ENCODE assay signal across 17 mouse cellular contexts in genomic region chr5:118605424-118606067, GRCm38 (mm10). TPM values are rescaled to one million over a fixed set of nuclear protein-coding genes. Genes with fewer than 3 reads are reported as not detected.
DNase-seq lines count a peak whose midpoint lies in the region; ATAC-seq and TF ChIP-seq lines count a peak whose summit lies in the region.
"Had no signal": no experiment of that assay in that cellular context is flagged by ENCODE, and none has a peak within 500 bp of the region (broad histone marks: within the 10 kb centered on the region; RNA-seq: fewer than 3 reads in every experiment).

No protein-coding gene starts in this region.

- 62% methylated on average over 11 of the region's 11 CpGs for WGBS in forebrain, postnatal 0 days
- WGBS in forebrain, embryonic 13.5 days: 77% methylated on average over 11 of the region's 11 CpGs

- H3K9me3 ChIP-seq in forebrain, postnatal 0 days (ENCODE audit: low read length): no peaks in the 10 kb centered on the region
- no peaks in the 10 kb centered on the region for H3K9me3 ChIP-seq in forebrain, embryonic 13.5 days (replicated peaks)
- H3K9me3 ChIP-seq: embryonic facial prominence, embryonic 13.5 days; heart, embryonic 15.5 days had no signal

- H3K36me3 ChIP-seq in forebrain, postnatal 0 days (ENCODE audit: insufficient read depth): no peaks in the 10 kb centered on the region
- no peaks in the 10 kb centered on the region for H3K36me3 ChIP-seq in forebrain, embryonic 13.5 days (ENCODE audit: poor library complexity, severe bottlenecking)
- H3K36me3 ChIP-seq: heart, embryonic 15.5 days had no signal

- intact Hi-C loops in left cerebral cortex, adult 2 months (cut with DNase I): no loop called here
- intact Hi-C loops in left cerebral cortex, postnatal 36 days (cut with DNase I): no loop called here

- no peak overlapping the region for H3K9ac ChIP-seq in forebrain, postnatal 0 days
- H3K9ac ChIP-seq in forebrain, embryonic 13.5 days: no peak overlapping the region
- H3K9ac ChIP-seq: heart, embryonic 15.5 days; hindbrain, embryonic 14.5 days had no signal

- TF ChIP-seq CTCF in forebrain, postnatal 0 days (IDR thresholded peaks at IDR 0.05; ENCODE audit: low read depth): no peak
- no peak; the same call in 1 of the 2 replicates for TF ChIP-seq CTCF in left cerebral cortex, adult 2 months (IDR thresholded peaks at IDR 0.05)
- no peak for TF ChIP-seq CTCF in cortical plate, adult 2 months (IDR thresholded peaks at IDR 0.05; ENCODE audit: extremely low read depth, insufficient read depth, low read length)

- ATAC-seq in forebrain, postnatal 0 days: peak; percentile 48; the same call in 1 of the 2 replicates
- no peak for ATAC-seq in forebrain, embryonic 13.5 days
- ATAC-seq: intestine, postnatal 0 days had no signal

- H3K4me1 ChIP-seq in forebrain, postnatal 0 days (ENCODE audit: insufficient read depth): peaks cover 30% of the 10 kb centered on the region
- peaks cover 70% of the 10 kb centered on the region for H3K4me1 ChIP-seq in forebrain, embryonic 13.5 days
- peaks cover 16% of the 10 kb centered on the region for H3K4me1 ChIP-seq in cortical plate, adult 2 months (ENCODE audit: control insufficient read depth, insufficient read depth, low read length)

- DNase-seq in forebrain, postnatal 0 days: peak; percentile 66
- no peak for DNase-seq in left cerebral cortex, adult 2 months (ENCODE audit: extremely low spot score in 1 of 2, low spot score in 2 of 2)
- no peak for DNase-seq in left cerebral cortex, postnatal 36 days (ENCODE audit: low spot score in 2 of 2)
- DNase-seq in kidney, adult 9 months: no peak
- DNase-seq: adrenal gland, adult 2 months; adrenal gland, postnatal 25 days; cerebellum, adult 8-10 months; gastrocnemius, postnatal 10 days; heart, adult 2 months; heart, postnatal 14 days had no signal

- no peak overlapping the region for H3K4me2 ChIP-seq in forebrain, postnatal 0 days (ENCODE audit: low read depth)
- no peak overlapping the region for H3K4me2 ChIP-seq in forebrain, embryonic 13.5 days
- H3K4me2 ChIP-seq: embryonic facial prominence, embryonic 13.5 days; heart, embryonic 11.5 days; heart, embryonic 15.5 days; hindbrain, embryonic 14.5 days had no signal

- no peak overlapping the region for H3K4me3 ChIP-seq in forebrain, postnatal 0 days (ENCODE audit: low read depth, low read length)
- H3K4me3 ChIP-seq in forebrain, embryonic 13.5 days: no peak overlapping the region
- H3K4me3 ChIP-seq in left cerebral cortex, adult 2 months: no peak overlapping the region
- H3K4me3 ChIP-seq in cortical plate, adult 2 months (ENCODE audit: insufficient read depth, low read length): no peak overlapping the region
- H3K4me3 ChIP-seq: embryonic facial prominence, embryonic 13.5 days; heart, adult 2 months; heart, embryonic 15.5 days had no signal

- no peaks in the 10 kb centered on the region for H3K27me3 ChIP-seq in forebrain, postnatal 0 days (ENCODE audit: insufficient read depth, low read length)
- H3K27me3 ChIP-seq in forebrain, embryonic 13.5 days: no peaks in the 10 kb centered on the region
- H3K27me3 ChIP-seq: embryonic facial prominence, embryonic 13.5 days; heart, embryonic 15.5 days had no signal

- no peak for TF ChIP-seq POLR2A in cortical plate, adult 2 months (IDR thresholded peaks at IDR 0.05; ENCODE audit: extremely low read depth, insufficient read depth, low read length)

- H3K27ac ChIP-seq in forebrain, postnatal 0 days (ENCODE audit: low read depth, low read length): peak overlapping the region; percentile 30; the same call in 1 of the 2 replicates
- no peak overlapping the region for H3K27ac ChIP-seq in forebrain, embryonic 13.5 days
- peak overlapping the region; percentile 57 for H3K27ac ChIP-seq in left cerebral cortex, adult 2 months
- 0 out of 2 replicates have a peak overlapping the region, but pooled peaks have one; percentile 4 for H3K27ac ChIP-seq in cortical plate, adult 2 months (ENCODE audit: insufficient read depth, low read length)
- H3K27ac ChIP-seq: heart, adult 2 months; heart, embryonic 15.5 days; hindbrain, embryonic 14.5 days had no signal

RNA-seq across cellular contexts. Expression of gene Med13l, which starts 45.1 kb away (rescaled TPM):
- total RNA-seq in forebrain, postnatal 0 days (2014; rRNA removed): 27.9 and 31.0 TPM in 2 replicates
- 9.1 and 12.5 TPM in 2 replicates for polyA plus RNA-seq in forebrain, postnatal 0 days (2015; fragmentation: Nextera tagmentation; extraction: Ambion mirVana)
- polyA plus RNA-seq in forebrain, embryonic 13.5 days (2015; fragmentation: Nextera tagmentation; extraction: Ambion mirVana): 17.8 and 18.6 TPM in 2 replicates
- total RNA-seq in left cerebral cortex, adult 2 months (2021): 100 to 1,000 TPM; 118 to 123 TPM
- total RNA-seq in left cerebral cortex, postnatal 36 days (2021): 100 to 1,000 TPM in 1 of 2 experiments, 10 to 100 TPM in 1; 92.1 to 129 TPM
- 29.9 and 31.9 TPM in 2 replicates for polyA plus RNA-seq in cortical plate, adult 2 months (2012; rRNA removed)
